Mouse (Mus musculus): Measurements from ENCODE around the gene Dchs2. TPM values are rescaled to one million over a fixed set of nuclear protein-coding genes. Genes with fewer than 3 reads are reported as not detected.

Gene Dchs2
- polyA plus RNA-seq, 1 experiment from 2014 or later: 0.07 TPM

DNA sequence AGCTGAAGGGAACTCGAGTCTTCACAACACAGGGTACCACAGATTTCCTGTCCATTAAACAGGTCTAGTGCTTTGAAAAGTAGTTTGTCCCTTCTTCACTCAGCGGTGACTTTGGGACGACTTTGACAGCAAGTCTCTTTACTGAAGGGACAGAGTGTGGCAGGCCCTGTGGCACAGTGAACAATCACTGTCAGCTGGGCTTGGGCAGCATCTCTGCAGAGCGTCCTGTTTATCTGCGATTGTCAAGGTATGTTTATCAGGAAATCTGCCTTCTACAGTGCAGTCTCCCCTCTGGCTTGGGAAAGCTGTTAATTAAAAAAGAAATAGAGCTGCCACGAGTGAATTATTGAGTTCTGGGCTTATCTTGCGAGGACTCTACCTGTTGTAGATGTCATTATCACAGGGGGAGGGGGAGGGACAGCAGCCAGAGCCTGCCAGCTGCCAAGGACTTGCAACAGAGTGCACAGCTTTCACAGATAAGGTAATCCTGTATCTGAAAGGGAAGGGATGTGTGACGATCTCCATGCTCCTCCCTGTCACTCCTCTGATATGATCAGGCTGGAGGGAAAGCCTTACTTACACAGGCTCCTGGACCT, 77.4 kb downstream of the Dchs2 start:
- no peaks in the 10 kb centered on the region for H3K27me3 ChIP-seq (replicated peaks; ENCODE audit: control insufficient read depth, insufficient read depth, low read length)
- H3K9me3 ChIP-seq (ENCODE audit: control insufficient read depth): no peaks in the 10 kb centered on the region
- no peak for ATAC-seq
- H3K4me1 ChIP-seq (replicated peaks; ENCODE audit: control insufficient read depth, insufficient read depth, low read length): no peaks in the 10 kb centered on the region
- H3K4me3 ChIP-seq (ENCODE audit: low read depth, low read length): no peak overlapping the region
- H3K9ac ChIP-seq (ENCODE audit: low read depth, low read length): no peak overlapping the region
- H3K27ac ChIP-seq (ENCODE audit: low read depth, low read length): no peak overlapping the region
- H3K36me3 ChIP-seq (ENCODE audit: control insufficient read depth, insufficient read depth): no peaks in the 10 kb centered on the region
- WGBS: 26% methylated on average over 8 of the region's 8 CpGs
- H3K4me2 ChIP-seq (replicated peaks; ENCODE audit: low read depth): no peak overlapping the region
- no peak for TF ChIP-seq CTCF (IDR thresholded peaks at IDR 0.05; ENCODE audit: low read depth)

DNA sequence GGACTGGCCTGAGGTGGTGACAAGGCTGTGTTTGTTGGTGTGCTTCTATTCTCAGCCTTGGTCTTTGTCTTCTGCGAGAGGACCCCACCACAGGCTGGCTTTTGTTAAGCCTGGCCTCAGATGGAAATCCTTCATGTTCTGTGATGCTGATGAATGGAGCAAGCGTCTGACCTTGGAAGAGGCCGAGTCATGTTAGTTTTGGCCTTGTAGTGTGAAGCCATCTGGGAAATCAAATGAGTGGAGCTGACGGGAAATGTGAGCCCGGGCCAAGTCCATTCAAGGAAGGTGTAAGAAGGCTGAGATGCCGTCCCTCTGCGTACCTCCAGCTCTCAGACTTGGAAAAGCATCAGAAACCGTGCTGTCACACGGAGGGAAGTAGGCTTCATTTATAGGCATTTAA, 81.9 kb downstream of the Dchs2 start:
- WGBS: 76% methylated on average over 9 of the region's 9 CpGs
- no peaks in the 10 kb centered on the region for H3K27me3 ChIP-seq (replicated peaks; ENCODE audit: control insufficient read depth, insufficient read depth, low read length)
- no peak overlapping the region for H3K9ac ChIP-seq (ENCODE audit: low read depth, low read length)
- H3K27ac ChIP-seq (ENCODE audit: low read depth, low read length): no peak overlapping the region
- ATAC-seq: no peak
- no peaks in the 10 kb centered on the region for H3K36me3 ChIP-seq (ENCODE audit: control insufficient read depth, insufficient read depth)
- no peak overlapping the region for H3K4me2 ChIP-seq (replicated peaks; ENCODE audit: low read depth)
- no peaks in the 10 kb centered on the region for H3K9me3 ChIP-seq (ENCODE audit: control insufficient read depth)
- H3K4me3 ChIP-seq (ENCODE audit: low read depth, low read length): no peak overlapping the region
- no peaks in the 10 kb centered on the region for H3K4me1 ChIP-seq (replicated peaks; ENCODE audit: control insufficient read depth, insufficient read depth, low read length)
- no peak for TF ChIP-seq CTCF (IDR thresholded peaks at IDR 0.05; ENCODE audit: low read depth)

DNA sequence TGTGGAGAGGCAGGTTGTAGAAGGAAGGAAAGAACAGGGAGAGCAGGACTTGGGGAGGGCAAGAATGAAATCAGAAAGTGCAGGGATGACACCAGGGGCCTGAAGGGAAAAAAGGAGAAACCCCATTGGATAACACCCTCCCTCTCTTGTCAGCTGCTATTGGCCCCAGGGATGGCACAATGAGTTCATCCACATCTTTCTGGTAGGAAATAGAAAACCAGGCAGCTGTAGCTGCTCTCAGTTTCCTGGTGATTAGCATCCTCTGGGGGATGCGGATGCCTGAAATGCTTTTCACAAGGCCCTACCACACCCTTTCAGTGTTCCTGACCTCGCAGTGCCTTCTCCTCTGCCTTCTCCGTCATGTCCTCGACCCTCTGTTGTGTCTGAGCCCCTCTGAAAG, 82.5 kb downstream of the Dchs2 start:
- no peak overlapping the region for H3K27ac ChIP-seq (ENCODE audit: low read depth, low read length)
- no peaks in the 10 kb centered on the region for H3K4me1 ChIP-seq (replicated peaks; ENCODE audit: control insufficient read depth, insufficient read depth, low read length)
- no peaks in the 10 kb centered on the region for H3K36me3 ChIP-seq (ENCODE audit: control insufficient read depth, insufficient read depth)
- 62% methylated on average over 4 of the region's 4 CpGs for WGBS
- no peak overlapping the region for H3K9ac ChIP-seq (ENCODE audit: low read depth, low read length)
- no peaks in the 10 kb centered on the region for H3K9me3 ChIP-seq (ENCODE audit: control insufficient read depth)
- no peak overlapping the region for H3K4me2 ChIP-seq (replicated peaks; ENCODE audit: low read depth)
- H3K4me3 ChIP-seq (ENCODE audit: low read depth, low read length): no peak overlapping the region
- TF ChIP-seq CTCF (IDR thresholded peaks at IDR 0.05; ENCODE audit: low read depth): no peak
- no peaks in the 10 kb centered on the region for H3K27me3 ChIP-seq (replicated peaks; ENCODE audit: control insufficient read depth, insufficient read depth, low read length)
- ATAC-seq: no peak

DNA sequence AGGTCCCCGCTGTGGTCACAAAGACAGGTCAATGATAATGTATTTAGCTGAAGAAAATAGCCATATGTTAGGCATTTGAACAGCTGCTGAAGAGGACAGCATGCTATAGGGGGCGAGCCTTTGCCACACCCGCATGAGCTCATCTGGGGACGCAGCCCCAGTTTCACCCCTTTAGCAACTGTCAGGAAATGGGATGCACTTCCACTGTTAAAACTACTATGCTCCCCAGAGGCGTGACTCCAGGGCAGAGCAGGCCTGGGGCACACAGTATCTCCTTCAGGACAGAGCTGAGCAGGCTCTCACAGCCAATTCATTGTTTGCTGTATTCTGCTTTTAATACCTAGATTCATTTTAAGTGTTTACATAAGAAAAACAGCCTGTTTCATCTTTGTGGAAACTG, 84.2 kb downstream of the Dchs2 start:
- Histone ChIP-seq H3K27ac (ENCODE audit: low read depth, low read length) (no peak overlapping the region), H3K27me3 (replicated peaks; ENCODE audit: control insufficient read depth, insufficient read depth, low read length) (no peaks in the 10 kb centered on the region), H3K9ac (ENCODE audit: low read depth, low read length) (no peak overlapping the region), H3K4me3 (ENCODE audit: low read depth, low read length) (no peak overlapping the region), H3K36me3 (ENCODE audit: control insufficient read depth, insufficient read depth) (no peaks in the 10 kb centered on the region), H3K4me1 (replicated peaks; ENCODE audit: control insufficient read depth, insufficient read depth, low read length) (no peaks in the 10 kb centered on the region), H3K9me3 (ENCODE audit: control insufficient read depth) (no peaks in the 10 kb centered on the region), H3K4me2 (replicated peaks; ENCODE audit: low read depth) (no peak overlapping the region)
- no peak for ATAC-seq
- 56% methylated on average over 5 of the region's 5 CpGs for WGBS
- TF ChIP-seq CTCF (IDR thresholded peaks at IDR 0.05; ENCODE audit: low read depth): no peak

DNA sequence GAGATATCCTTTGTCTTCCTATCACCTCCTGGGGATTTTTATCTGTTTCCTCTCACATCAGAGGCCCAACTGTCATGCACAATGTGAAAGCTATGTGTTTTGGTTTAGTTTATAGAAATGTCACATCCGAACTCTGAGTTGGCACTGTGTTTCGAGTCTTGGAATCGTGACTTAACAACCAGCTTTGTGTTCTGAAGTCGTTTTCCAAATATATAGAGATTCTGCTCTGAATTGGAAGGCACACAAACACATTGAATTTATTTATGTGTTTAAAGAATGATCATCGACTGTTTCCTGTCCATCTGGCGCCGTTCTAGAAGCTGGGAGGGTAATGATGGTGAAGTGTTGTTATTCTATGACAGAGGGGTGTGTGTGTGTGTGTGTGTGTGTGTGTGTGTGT, 84.8 kb downstream of the Dchs2 start:
- Histone ChIP-seq H3K27ac (ENCODE audit: low read depth, low read length) (no peak overlapping the region), H3K4me2 (replicated peaks; ENCODE audit: low read depth) (no peak overlapping the region), H3K9me3 (ENCODE audit: control insufficient read depth) (no peaks in the 10 kb centered on the region), H3K9ac (ENCODE audit: low read depth, low read length) (no peak overlapping the region), H3K4me1 (replicated peaks; ENCODE audit: control insufficient read depth, insufficient read depth, low read length) (no peaks in the 10 kb centered on the region), H3K36me3 (ENCODE audit: control insufficient read depth, insufficient read depth) (no peaks in the 10 kb centered on the region), H3K4me3 (ENCODE audit: low read depth, low read length) (no peak overlapping the region), H3K27me3 (replicated peaks; ENCODE audit: control insufficient read depth, insufficient read depth, low read length) (no peaks in the 10 kb centered on the region)
- TF ChIP-seq CTCF (IDR thresholded peaks at IDR 0.05; ENCODE audit: low read depth): no peak
- no peak for ATAC-seq
- 50% methylated on average over 7 of the region's 7 CpGs for WGBS

DNA sequence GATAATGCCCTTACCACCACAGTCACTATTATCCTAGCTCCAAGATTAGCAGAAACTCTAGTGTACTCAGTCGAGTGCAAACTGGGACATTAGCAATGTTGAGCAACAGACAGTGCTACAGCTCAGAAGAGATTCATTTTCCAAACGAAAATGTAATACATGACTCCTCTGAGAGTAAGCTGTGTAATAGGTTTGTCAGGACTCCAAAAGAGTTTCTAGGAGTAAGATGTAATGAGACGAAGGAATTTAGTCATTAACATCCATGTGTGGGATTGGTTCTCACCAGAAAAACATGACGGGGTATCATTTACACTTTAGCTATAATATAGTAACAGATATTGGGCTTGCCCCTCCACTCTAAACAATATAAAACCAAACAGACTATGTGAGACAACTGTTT, 90.3 kb downstream of the Dchs2 start:
- Histone ChIP-seq H3K36me3 (ENCODE audit: control insufficient read depth, insufficient read depth) (no peaks in the 10 kb centered on the region), H3K27ac (ENCODE audit: low read depth, low read length) (no peak overlapping the region), H3K4me1 (replicated peaks; ENCODE audit: control insufficient read depth, insufficient read depth, low read length) (no peaks in the 10 kb centered on the region), H3K27me3 (replicated peaks; ENCODE audit: control insufficient read depth, insufficient read depth, low read length) (no peaks in the 10 kb centered on the region), H3K9ac (ENCODE audit: low read depth, low read length) (no peak overlapping the region), H3K4me2 (replicated peaks; ENCODE audit: low read depth) (no peak overlapping the region), H3K9me3 (ENCODE audit: control insufficient read depth) (no peaks in the 10 kb centered on the region), H3K4me3 (ENCODE audit: low read depth, low read length) (no peak overlapping the region)
- ATAC-seq: no peak
- TF ChIP-seq CTCF (IDR thresholded peaks at IDR 0.05; ENCODE audit: low read depth): no peak
- 69% methylated on average over 4 of the region's 4 CpGs for WGBS

DNA sequence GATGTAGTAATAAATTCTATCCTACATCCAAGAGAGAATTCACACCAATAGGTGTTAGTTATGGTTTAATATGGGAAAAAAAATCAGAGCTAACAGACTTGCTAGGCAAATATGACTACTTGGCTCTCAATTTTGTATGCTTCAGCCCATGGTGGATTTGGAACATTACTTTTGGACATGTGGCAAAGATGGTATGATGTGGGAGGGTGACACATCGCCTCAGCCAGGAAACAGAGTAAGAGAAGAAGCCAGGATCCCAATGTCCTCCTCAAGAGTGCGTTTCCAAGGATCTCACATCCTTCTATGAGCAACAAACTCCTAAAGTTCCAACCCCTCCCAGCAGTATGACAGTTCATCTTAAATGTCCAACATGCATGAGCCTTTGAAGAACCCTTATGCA, 92.4 kb downstream of the Dchs2 start:
- no peak for TF ChIP-seq CTCF (IDR thresholded peaks at IDR 0.05; ENCODE audit: low read depth)
- no peak for ATAC-seq
- Histone ChIP-seq H3K27me3 (replicated peaks; ENCODE audit: control insufficient read depth, insufficient read depth, low read length) (no peaks in the 10 kb centered on the region), H3K36me3 (ENCODE audit: control insufficient read depth, insufficient read depth) (no peaks in the 10 kb centered on the region), H3K4me3 (ENCODE audit: low read depth, low read length) (no peak overlapping the region), H3K9me3 (ENCODE audit: control insufficient read depth) (no peaks in the 10 kb centered on the region), H3K4me2 (replicated peaks; ENCODE audit: low read depth) (no peak overlapping the region), H3K9ac (ENCODE audit: low read depth, low read length) (no peak overlapping the region), H3K4me1 (replicated peaks; ENCODE audit: control insufficient read depth, insufficient read depth, low read length) (no peaks in the 10 kb centered on the region), H3K27ac (ENCODE audit: low read depth, low read length) (no peak overlapping the region)
- WGBS: 89% methylated on average over 2 of the region's 2 CpGs

All from intestine, postnatal 0 days (tissue).